Mouse (Mus musculus) MEL (cell line): ENCODE measurements around the gene Slc2a4. TPM values are rescaled to one million over a fixed set of nuclear protein-coding genes. Genes with fewer than 3 reads are reported as not detected.

Source experiments
- DNase-seq: peaks from one replicate; pipeline ENCODE4 v3.0.0; 2011; ENCODE audit warnings: low read depth, low spot score
- H3K27ac ChIP-seq: 2 replicates; pipeline ENCODE4 v1.5.1; 2012; ENCODE audit warnings: low read depth, mild to moderate bottlenecking, control low read depth, low read length, moderate library complexity; ENCODE audit not compliant: control insufficient read depth
- H3K27me3 ChIP-seq, 2 experiments: fragments of 150-350 bp in 1 of 2; sonication (generic) in 1 of 2; 2 replicates each; pipeline ENCODE4 v1.6.1; 2012; ENCODE audit warnings: low read length in 2 of 2, mild to moderate bottlenecking in 2 of 2, improper control_type of control experiment in 1 of 2, moderate library complexity in 1 of 2; ENCODE audit not compliant: insufficient read depth in 2 of 2, control insufficient read depth in 1 of 2
- H3K36me3 ChIP-seq, 2 experiments: 2 replicates each; pipeline ENCODE4 v1.6.1; 2012 to 2014; ENCODE audit warnings: low read length in 2 of 2, improper control_type of control experiment in 1 of 2, inconsistent platforms in 1 of 2, mild to moderate bottlenecking in 1 of 2; ENCODE audit not compliant: insufficient read depth in 2 of 2, control insufficient read depth in 1 of 2
- H3K4me1 ChIP-seq, 2 experiments: fragments of 150-350 bp in 1 of 2; sonication (generic) in 1 of 2; 2 replicates each; pipeline ENCODE4 v1.6.1; 2012; ENCODE audit warnings: low read length in 2 of 2, improper control_type of control experiment in 1 of 2, mild to moderate bottlenecking in 1 of 2; ENCODE audit not compliant: insufficient read depth in 2 of 2, control insufficient read depth in 1 of 2
- H3K4me3 ChIP-seq, 2 experiments: fragments of 150-350 bp in 1 of 2; sonication (generic) in 1 of 2; 2 replicates each; pipeline ENCODE4 v1.5.1; 2012; ENCODE audit warnings: low read depth in 2 of 2, low read length in 2 of 2, mild to moderate bottlenecking in 2 of 2, moderate library complexity in 2 of 2, control low read depth in 1 of 2, improper control_type of control experiment in 1 of 2; ENCODE audit not compliant: control insufficient read depth in 1 of 2, insufficient read depth in 1 of 2
- H3K79me2 ChIP-seq: 2 replicates; pipeline ENCODE4 v1.6.1; 2012; ENCODE audit warnings: mild to moderate bottlenecking, low read length, moderate library complexity; ENCODE audit not compliant: control insufficient read depth, poor library complexity, insufficient read depth
- H3K9ac ChIP-seq: 2 replicates; pipeline ENCODE4 v1.6.1; 2012; ENCODE audit warnings: low read depth, mild to moderate bottlenecking, control low read depth, low read length, moderate library complexity; ENCODE audit not compliant: control insufficient read depth, poor library complexity, severe bottlenecking
- H3K9me3 ChIP-seq: fragments of 150-350 bp; sonication (generic); replicated peaks from 2 replicates; pipeline ENCODE4 v1.6.1; 2012; ENCODE audit warnings: mild to moderate bottlenecking, low read length, improper control_type of control experiment, moderate library complexity; ENCODE audit not compliant: insufficient read depth
- CHD1 ChIP-seq: IDR thresholded peaks from 2 replicates; pipeline ENCODE4 v1.6.1; 2012; ENCODE audit warnings: low read depth, mild to moderate bottlenecking, inconsistent platforms, low read length, improper control_type of control experiment
- CHD2 ChIP-seq: IDR thresholded peaks from 2 replicates; pipeline ENCODE4 v1.6.1; 2011; ENCODE audit warnings: low read length, improper control_type of control experiment
- CTCF ChIP-seq, 3 experiments: IDR thresholded peaks in 2 of 3; conservative IDR thresholded peaks in 1 of 3; 2 replicates each; pipeline ENCODE4 v1.5.1; 2011 to 2012; ENCODE audit warnings: low read length in 3 of 3, low read depth in 2 of 3, mild to moderate bottlenecking in 2 of 3, improper control_type of control experiment in 1 of 3, inconsistent platforms in 1 of 3, mixed read lengths in 1 of 3, moderate library complexity in 1 of 3; ENCODE audit not compliant: control insufficient read depth in 1 of 3, insufficient read depth in 1 of 3, poor library complexity in 1 of 3, severe bottlenecking in 1 of 3
- E2F4 ChIP-seq: IDR thresholded peaks from 2 replicates; pipeline ENCODE4 v1.6.1; 2011; ENCODE audit warnings: low read depth, low read length, improper control_type of control experiment, borderline replicate concordance
- EP300 ChIP-seq, 2 experiments: IDR thresholded peaks; 2 replicates each; pipeline ENCODE4 v1.6.1; 2011; ENCODE audit warnings: improper control_type of control experiment in 2 of 2, low read length in 2 of 2, low read depth in 1 of 2, mild to moderate bottlenecking in 1 of 2
- ETS1 ChIP-seq: IDR thresholded peaks from 2 replicates; pipeline ENCODE4 v1.6.1; 2012; ENCODE audit warnings: low read depth, mild to moderate bottlenecking, inconsistent platforms, low read length, improper control_type of control experiment, moderate library complexity
- GATA1 ChIP-seq: IDR thresholded peaks from 2 replicates; pipeline ENCODE4 v1.6.1; 2011; ENCODE audit warnings: low read depth, low read length, improper control_type of control experiment
- HCFC1 ChIP-seq: IDR thresholded peaks from 2 replicates; pipeline ENCODE4 v1.6.1; 2012; ENCODE audit warnings: low read depth, mild to moderate bottlenecking, inconsistent platforms, low read length, improper control_type of control experiment, moderate library complexity
- MAX ChIP-seq: IDR thresholded peaks from 2 replicates; pipeline ENCODE4 v1.6.1; 2011; ENCODE audit warnings: low read length, improper control_type of control experiment
- MEF2A ChIP-seq: IDR thresholded peaks from 2 replicates; pipeline ENCODE4 v1.6.1; 2014; ENCODE audit warnings: low read depth, mild to moderate bottlenecking, inconsistent platforms, low read length, improper control_type of control experiment; ENCODE audit not compliant: poor library complexity, insufficient replicate concordance, severe bottlenecking; ENCODE audit errors: extremely low read depth
- MYC ChIP-seq: IDR thresholded peaks from 2 replicates; pipeline ENCODE4 v1.6.1; 2011; ENCODE audit warnings: low read depth, mild to moderate bottlenecking, low read length, improper control_type of control experiment, moderate library complexity
- POLR2AphosphoS2 ChIP-seq: IDR thresholded peaks from 2 replicates; pipeline ENCODE4 v1.6.1; 2011; ENCODE audit warnings: low read length, improper control_type of control experiment
- POLR2AphosphoS5 ChIP-seq: IDR thresholded peaks from 2 replicates; pipeline ENCODE4 v1.6.1; 2012; ENCODE audit warnings: low read depth, borderline replicate concordance, mild to moderate bottlenecking, inconsistent platforms, low read length, moderate library complexity, mixed read lengths
- RCOR1 ChIP-seq: IDR thresholded peaks from 2 replicates; pipeline ENCODE4 v1.6.1; 2012; ENCODE audit warnings: low read depth, mild to moderate bottlenecking, inconsistent platforms, low read length, improper control_type of control experiment
- SMC3 ChIP-seq: IDR thresholded peaks from 2 replicates; pipeline ENCODE4 v1.6.1; 2011; ENCODE audit warnings: low read depth, low read length, improper control_type of control experiment
- TBP ChIP-seq: IDR thresholded peaks from 2 replicates; pipeline ENCODE4 v1.8.0; 2011; ENCODE audit warnings: low read depth, low read length, improper control_type of control experiment
- USF1 ChIP-seq: IDR thresholded peaks from 2 replicates; pipeline ENCODE4 v1.6.1; 2014; ENCODE audit warnings: low read depth, mild to moderate bottlenecking, inconsistent platforms, low read length, improper control_type of control experiment, moderate library complexity
- USF2 ChIP-seq, 2 experiments: IDR thresholded peaks; 2 replicates each; pipeline ENCODE4 v1.6.1; 2011 to 2012; ENCODE audit warnings: improper control_type of control experiment in 2 of 2, low read length in 2 of 2, borderline replicate concordance in 1 of 2, inconsistent platforms in 1 of 2, low read depth in 1 of 2, mild to moderate bottlenecking in 1 of 2; ENCODE audit not compliant: insufficient read depth in 1 of 2
- ZC3H11A ChIP-seq: IDR thresholded peaks from 2 replicates; pipeline ENCODE4 v1.6.1; 2012; ENCODE audit warnings: low read depth, mild to moderate bottlenecking, inconsistent platforms, low read length, improper control_type of control experiment
- ZKSCAN1 ChIP-seq: IDR thresholded peaks from 2 replicates; pipeline ENCODE4 v1.6.1; 2012; ENCODE audit warnings: low read depth, mild to moderate bottlenecking, inconsistent platforms, low read length, improper control_type of control experiment, moderate library complexity
- polyA plus RNA-seq, 2 experiments: library from polyadenylated mRNA; stranded (reverse) in 1 of 2; unstranded in 1 of 2; fragments of >175 nt in 1 of 2; fragments of >200 nt in 1 of 2; gene quantifications; 2 replicates each; pipeline versions ENCODE4 v1.2.1 to v1.2.4; 2012; ENCODE audit warnings: low replicate concordance in 2 of 2, low read depth in 1 of 2; ENCODE audit not compliant: insufficient read length in 2 of 2, insufficient read depth in 1 of 2, missing spikeins in 1 of 2
- total RNA-seq: library from RNA; depleted of rRNA; stranded (reverse); fragments of 300-350 nt; gene quantifications from 2 replicates; pipeline ENCODE4 v1.2.3, GENCODE M21; 2012

The Slc2a4 gene
- total and polyA plus RNA-seq, 3 experiments = 0.12 to 0.19 TPM; not detected in 1

DNA sequence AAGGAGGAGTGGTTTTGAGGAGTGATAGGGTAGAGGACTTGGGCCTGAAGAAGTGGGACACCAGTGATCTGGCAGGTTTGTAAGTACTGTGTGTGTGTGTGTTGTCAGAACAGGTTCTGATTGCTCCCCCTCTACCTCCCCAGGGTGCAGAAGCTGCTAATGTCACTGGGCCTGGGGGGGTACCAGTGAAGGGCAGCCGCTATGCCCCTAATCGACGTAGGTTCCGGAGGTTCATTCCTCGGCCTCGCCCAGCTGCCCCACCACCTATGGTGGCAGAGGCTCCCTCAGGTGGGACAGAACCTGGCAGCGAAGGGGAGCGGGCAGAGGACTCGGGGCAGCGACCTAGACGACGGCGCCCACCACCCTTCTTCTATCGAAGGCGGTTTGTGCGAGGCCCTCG lies 8.3 kb downstream of the Slc2a4 start:
- H3K9me3 ChIP-seq = no peaks in the 10 kb centered on the region
- no peak overlapping the region for H3K4me3 ChIP-seq
- H3K79me2 ChIP-seq = no peaks in the 10 kb centered on the region
- no peak overlapping the region for H3K9ac ChIP-seq
- peaks cover 0 to 3% of the 10 kb centered on the region in 2 experiments; a peak in 1 of 4 replicates for H3K36me3 ChIP-seq
- no peak overlapping the region for H3K27ac ChIP-seq
- no peak for DNase-seq
- peaks cover 10 to 14% of the 10 kb centered on the region in 2 experiments for H3K27me3 ChIP-seq
- no peak for TF ChIP-seq CHD1
- TF ChIP-seq HCFC1 = no peak
- TF ChIP-seq ZC3H11A = no peak
- TF ChIP-seq MEF2A = no peak
- TF ChIP-seq RCOR1 = no peak
- no peak for TF ChIP-seq POLR2AphosphoS2
- TF ChIP-seq ZKSCAN1 = no peak
- no peak for TF ChIP-seq POLR2AphosphoS5
- H3K4me1 ChIP-seq = 0 out of 4 replicates have a peak, but pooled peaks cover 3 to 4% of the 10 kb centered on the region in 2 experiments

GRCm38 (mm10) chr11:69939181-69939580 lies 8.8 kb downstream of the Slc2a4 start:
- Histone ChIP-seq H3K79me2 (no peaks in the 10 kb centered on the region), H3K4me1 (0 out of 4 replicates have a peak, but pooled peaks cover 3 to 4% of the 10 kb centered on the region in 2 experiments), H3K36me3 (peaks cover 0 to 4% of the 10 kb centered on the region in 2 experiments; a peak in 1 of 4 replicates), H3K9me3 (no peaks in the 10 kb centered on the region), H3K9ac (no peak overlapping the region), H3K27ac (no peak overlapping the region), H3K4me3 (no peak overlapping the region), H3K27me3 (peaks cover 10 to 12% of the 10 kb centered on the region in 2 experiments)
- TF ChIP-seq ETS1 = no peak
- TF ChIP-seq ZKSCAN1 = no peak
- no peak for TF ChIP-seq E2F4
- no peak for TF ChIP-seq MAX
- no peak for TF ChIP-seq EP300 (IDR thresholded peaks at IDR 0.05; ENCODE audit: low read depth in 1 of 2, low read length in 2 of 2)
- no peak for TF ChIP-seq GATA1
- no peak for TF ChIP-seq SMC3
- TF ChIP-seq MYC = no peak
- TF ChIP-seq CHD2 = no peak
- TF ChIP-seq POLR2AphosphoS2 = no peak
- TF ChIP-seq CTCF (IDR thresholded peaks at IDR 0.05 in 2 of 3, conservative IDR thresholded peaks at IDR 0.05 in 1 of 3; ENCODE audit: control insufficient read depth in 1 of 3, insufficient read depth in 1 of 3, low read depth in 2 of 3, low read length in 3 of 3, poor library complexity in 1 of 3, severe bottlenecking in 1 of 3) = no peak
- TF ChIP-seq USF1 = no peak
- TF ChIP-seq USF2 (IDR thresholded peaks at IDR 0.05; ENCODE audit: borderline replicate concordance in 1 of 2, insufficient read depth in 1 of 2, low read depth in 1 of 2, low read length in 2 of 2) = no peak
- no peak for TF ChIP-seq TBP
- DNase-seq = no peak
